Mouse (Mus musculus): Measurements from ENCODE around the gene Fam20c.

GRCm38 (mm10) chr5:138764601-138765000 lies 10.3 kb downstream of the Fam20c start:
- no peak for TF ChIP-seq CTCF (IDR thresholded peaks at IDR 0.05; ENCODE audit: insufficient read depth, low read depth, low read length)
- no peak for TF ChIP-seq POLR2A (IDR thresholded peaks at IDR 0.05; ENCODE audit: insufficient read depth, low read depth, low read length)

All from olfactory bulb, adult 2 months (tissue).